Mouse (Mus musculus) midbrain, embryonic 13.5 days (tissue): ENCODE data around the gene a. TPM values are rescaled to one million over a fixed set of nuclear protein-coding genes. Genes with fewer than 3 reads are reported as not detected.

Experiments used
- ATAC-seq: fragments of 200-750 bp; cut with Nextera tagmentation; 2 replicates; pipeline ENCODE4 v1.8.0; 2017; ENCODE audit warnings: mild to moderate bottlenecking, moderate TSS enrichment, moderate library complexity
- H3K27ac ChIP-seq: fragments of 300-500 bp; sonication (generic); 2 replicates; pipeline ENCODE4 v1.5.1; 2015; ENCODE audit warnings: inconsistent platforms, mild to moderate bottlenecking, moderate library complexity
- H3K27me3 ChIP-seq: fragments of 300-500 bp; sonication (generic); 2 replicates; pipeline ENCODE4 v1.6.1; 2015; ENCODE audit warnings: mild to moderate bottlenecking, inconsistent platforms
- H3K36me3 ChIP-seq: fragments of 300-500 bp; sonication (generic); 2 replicates; pipeline ENCODE4 v1.6.1; 2015; ENCODE audit warnings: mild to moderate bottlenecking, inconsistent platforms
- H3K4me1 ChIP-seq: fragments of 300-500 bp; sonication (generic); replicated peaks from 2 replicates; pipeline ENCODE4 v1.6.1; 2015; ENCODE audit warnings: inconsistent platforms
- H3K4me2 ChIP-seq: fragments of 300-500 bp; sonication (generic); replicated peaks from 2 replicates; pipeline ENCODE4 v1.6.1; 2015; ENCODE audit warnings: moderate library complexity, mild to moderate bottlenecking, inconsistent platforms
- H3K4me3 ChIP-seq: fragments of 300-500 bp; sonication (generic); replicated peaks from 2 replicates; pipeline ENCODE4 v1.5.1; 2015; ENCODE audit warnings: mild to moderate bottlenecking, inconsistent platforms
- H3K9ac ChIP-seq: fragments of 300-500 bp; sonication (generic); replicated peaks from 2 replicates; pipeline ENCODE4 v1.6.1; 2015; ENCODE audit warnings: mild to moderate bottlenecking, inconsistent platforms
- H3K9me3 ChIP-seq: fragments of 300-500 bp; sonication (generic); 2 replicates; pipeline ENCODE4 v1.6.1; 2016; ENCODE audit warnings: mild to moderate bottlenecking, inconsistent platforms
- WGBS: fragments of 180-500 bp; shearing (Covaris S2); methylation state at CpG from one replicate; pipeline ENCODE4 v1.1.7; 2015; 5-methylcytosine and 5-hydroxymethylcytosine counted together
- polyA plus RNA-seq: library from polyadenylated mRNA; unstranded; fragments of >200 nt; fragmentation: Nextera tagmentation; extraction: Ambion mirVana; gene quantifications from 2 replicates; pipeline ENCODE4 v1.2.1, GENCODE M21; 2015

The a gene
- polyA plus RNA-seq, 1 experiment from 2014 or later = 1.5 TPM

GRCm38 (mm10) chr2:155099421-155099820 lies 308.2 kb downstream of the a start:
- 74% methylated on average over 7 of the region's 7 CpGs for WGBS
- H3K4me3 ChIP-seq = no peak overlapping the region
- H3K4me2 ChIP-seq = no peak overlapping the region
- H3K4me1 ChIP-seq = peaks cover 5% of the 10 kb centered on the region; the same call in 1 of the 2 replicates
- H3K9me3 ChIP-seq = no peaks in the 10 kb centered on the region
- ATAC-seq = no peak
- H3K9ac ChIP-seq = no peak overlapping the region
- H3K27me3 ChIP-seq = no peaks in the 10 kb centered on the region
- H3K36me3 ChIP-seq = no peaks in the 10 kb centered on the region
- no peak overlapping the region for H3K27ac ChIP-seq

- 87% methylated on average over 14 of the region's 14 CpGs for WGBS
- no peak overlapping the region for H3K4me2 ChIP-seq
- no peak overlapping the region for H3K9ac ChIP-seq
- peaks cover 5% of the 10 kb centered on the region; the same call in 1 of the 2 replicates for H3K4me1 ChIP-seq
- H3K27ac ChIP-seq = no peak overlapping the region
- ATAC-seq = no peak
- H3K27me3 ChIP-seq = no peaks in the 10 kb centered on the region
- H3K4me3 ChIP-seq = no peak overlapping the region
- no peaks in the 10 kb centered on the region for H3K36me3 ChIP-seq
- H3K9me3 ChIP-seq = no peaks in the 10 kb centered on the region
Observed at GRCm38 (mm10) chr2:155099994-155100795, 309.0 kb downstream of the a start.

Other genes with a start within 250 kb of the a start
- 1.8 and 2.0 TPM in 2 replicates for gene 1700003F12Rik, start 244.3 kb upstream of the a start, polyA plus RNA-seq
- gene Actl10, start 239.6 kb upstream of the a start, polyA plus RNA-seq = 0.26 and 0.55 TPM in 2 replicates
- 13.4 and 14.5 TPM in 2 replicates for gene Necab3, start 232.5 kb upstream of the a start, polyA plus RNA-seq
- 13.6 and 15.2 TPM in 2 replicates for gene E2f1, start 221.5 kb upstream of the a start, polyA plus RNA-seq
- 12.3 and 13.4 TPM in 2 replicates for gene Pxmp4, start 187.7 kb upstream of the a start, polyA plus RNA-seq
- gene Zfp341, start 178.1 kb upstream of the a start, polyA plus RNA-seq = 2.0 and 2.1 TPM in 2 replicates
- 0.61 and 0.96 TPM in 2 replicates for gene 4930519P11Rik, start 178.0 kb upstream of the a start, polyA plus RNA-seq
- gene Chmp4b, start 139.7 kb upstream of the a start, polyA plus RNA-seq = 22.2 and 27.2 TPM in 2 replicates
- gene Gm14214, start 21.4 kb upstream of the a start, polyA plus RNA-seq = not detected in 2 replicates
- gene Raly, start 306 bp upstream of the a start, polyA plus RNA-seq = 28.1 and 39.1 TPM in 2 replicates
- gene Eif2s2, start 101.5 kb downstream of the a start, polyA plus RNA-seq = 84.0 and 88.6 TPM in 2 replicates
- 0.12 and 0.18 TPM in 2 replicates for gene Gm14226, start 226.9 kb downstream of the a start, polyA plus RNA-seq